Mouse (Mus musculus) heart, adult 2 months (tissue): ENCODE data around the gene Mfap1a.
"Not testable (repeated sequence)": the region's sequence is repeated elsewhere in the genome, so short reads cannot be mapped to it uniquely, and the experiment has no call there.

Experiments used
- CTCF ChIP-seq: fragments of 200-600 bp; IDR thresholded peaks from 2 replicates; pipeline ENCODE4 v1.8.1; 2022; ENCODE audit warnings: antibody characterized with exemption, mild to moderate bottlenecking, moderate library complexity
- EP300 ChIP-seq: fragments of 200-500 bp; IDR thresholded peaks from 2 replicates; pipeline ENCODE4 v1.6.1; 2011; ENCODE audit warnings: low read depth, low read length, control low read depth; ENCODE audit not compliant: insufficient read depth

- not testable (repeated sequence) for TF ChIP-seq CTCF, EP300
These were observed 16.4 kb upstream of the Mfap1a start for GRCm38 (mm10) chr2:121522830-121523229.
